In the genomic region with DNA sequence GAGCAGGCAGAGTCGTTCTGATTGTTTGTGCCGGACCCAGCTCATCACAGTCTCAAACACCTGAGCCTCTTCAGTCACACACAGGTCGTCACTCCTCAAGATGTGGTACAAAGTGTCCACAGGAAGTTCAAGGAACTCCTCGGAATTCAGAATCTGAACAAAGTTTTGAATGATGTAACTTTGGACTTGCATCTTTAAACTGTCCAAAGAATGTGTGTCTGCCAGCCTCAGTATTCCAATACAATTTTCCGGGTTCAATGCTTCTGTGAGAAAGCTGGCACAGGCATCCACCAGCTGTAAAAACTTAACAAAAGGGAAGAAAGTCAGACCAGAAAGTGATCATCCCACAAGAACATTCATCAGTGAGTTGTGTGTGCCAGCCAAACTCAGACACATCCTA, we compare ENCODE assay signal across 31 mouse cellular contexts.
"Had no signal": no experiment of that assay in that cellular context is flagged by ENCODE, and none has a peak within 500 bp of the region (broad histone marks: within the 10 kb centered on the region; RNA-seq: fewer than 3 reads in every experiment).

No protein-coding gene starts in this region.

- H3K36me3 ChIP-seq: hindbrain, embryonic 10.5 days; hindbrain, embryonic 12.5 days; hindbrain, embryonic 13.5 days; hindbrain, embryonic 15.5 days; intestine, embryonic 15.5 days; kidney, embryonic 15.5 days had no signal

- DNase-seq: heart, postnatal 10 days; heart, postnatal 14 days; heart, postnatal 36 days; heart, postnatal 4 days; kidney, adult 11 months; kidney, adult 18-20 months; kidney, postnatal 10 days; kidney, postnatal 14 days; kidney, postnatal 25 days; layer of hippocampus, adult 9-11 months; layer of hippocampus, postnatal 36 days had no signal

- H3K9ac ChIP-seq: heart, embryonic 12.5 days; heart, embryonic 13.5 days; heart, embryonic 15.5 days; hindbrain, embryonic 12.5 days; hindbrain, embryonic 13.5 days; hindbrain, embryonic 14.5 days; hindbrain, embryonic 15.5 days; intestine, embryonic 15.5 days; kidney, embryonic 15.5 days had no signal

- H3K4me3 ChIP-seq: heart, embryonic 10.5 days; heart, embryonic 12.5 days; heart, embryonic 13.5 days; heart, embryonic 15.5 days; hindbrain, embryonic 10.5 days; hindbrain, embryonic 12.5 days; hindbrain, embryonic 13.5 days; hindbrain, embryonic 15.5 days; intestine, embryonic 15.5 days; kidney, embryonic 15.5 days; layer of hippocampus, adult 2 months; left cerebral cortex, adult 2 months had no signal

- H3K4me2 ChIP-seq: heart, embryonic 11.5 days; heart, embryonic 12.5 days; heart, embryonic 13.5 days; heart, embryonic 15.5 days; hindbrain, embryonic 12.5 days; hindbrain, embryonic 13.5 days; hindbrain, embryonic 14.5 days; hindbrain, embryonic 15.5 days; intestine, embryonic 15.5 days; kidney, embryonic 15.5 days had no signal

- H3K27ac ChIP-seq: heart, embryonic 10.5 days; heart, embryonic 13.5 days; heart, embryonic 15.5 days; hindbrain, embryonic 10.5 days; hindbrain, embryonic 12.5 days; hindbrain, embryonic 13.5 days; hindbrain, embryonic 14.5 days; hindbrain, embryonic 15.5 days; hindbrain, postnatal 0 days; intestine, embryonic 15.5 days; kidney, embryonic 15.5 days; kidney, postnatal 0 days; layer of hippocampus, adult 2 months; left cerebral cortex, adult 2 months had no signal

- H3K4me1 ChIP-seq: hindbrain, embryonic 10.5 days; hindbrain, embryonic 12.5 days; hindbrain, embryonic 13.5 days; hindbrain, embryonic 15.5 days; intestine, embryonic 15.5 days; kidney, embryonic 15.5 days had no signal

- ATAC-seq: hindbrain, embryonic 16.5 days; hindbrain, postnatal 0 days; inflammation-experienced regulatory T-cells, adult 6 months; intestine, embryonic 15.5 days; intestine, embryonic 16.5 days; intestine, postnatal 0 days had no signal

- H3K27me3 ChIP-seq: heart, embryonic 12.5 days; heart, embryonic 13.5 days; heart, embryonic 15.5 days; hindbrain, embryonic 12.5 days; hindbrain, embryonic 13.5 days; hindbrain, embryonic 15.5 days; intestine, embryonic 15.5 days; kidney, embryonic 15.5 days had no signal

- H3K9me3 ChIP-seq: heart, embryonic 10.5 days; heart, embryonic 12.5 days; heart, embryonic 13.5 days; heart, embryonic 15.5 days; hindbrain, embryonic 10.5 days; hindbrain, embryonic 12.5 days; hindbrain, embryonic 13.5 days; hindbrain, embryonic 15.5 days; intestine, embryonic 15.5 days; kidney, embryonic 15.5 days had no signal
